Mouse (Mus musculus) c-Kit-negative CD71-positive TER-119-positive erythroid progenitor cells, embryonic 14.5 days (primary cell): Measurements from ENCODE around the gene Fcgr1.
"Not testable (repeated sequence)": the region's sequence is repeated elsewhere in the genome, so short reads cannot be mapped to it uniquely, and the experiment has no call there.

Experiments
- DNase-seq: peaks from one replicate; pipeline ENCODE4 v3.0.0-alpha.2; 2013; ENCODE audit warnings: low read depth, low spot score

The Fcgr1 gene

DNA sequence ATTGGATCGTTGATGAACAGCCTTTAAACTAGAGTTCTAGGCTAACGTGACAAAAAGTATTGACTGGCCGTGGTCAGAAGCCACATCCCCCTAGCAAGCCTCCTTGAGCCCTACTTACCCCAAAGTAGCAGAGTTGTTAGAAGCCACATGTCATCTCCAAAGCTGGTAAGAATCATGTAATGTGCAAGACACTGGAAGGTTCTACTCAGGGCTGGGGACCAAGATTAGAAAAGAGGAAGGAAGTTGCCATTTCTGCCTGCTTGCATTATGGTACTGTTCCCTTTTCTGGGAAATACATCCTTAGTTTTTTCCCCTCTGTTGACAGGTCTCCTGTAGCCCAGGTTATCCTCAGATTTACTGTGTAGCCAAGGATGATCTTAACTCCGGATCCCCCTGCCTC, at the start of gene Fcgr1:
Gene Fcgr1 (minus strand): TSS at position 183 of the 400 bp plus-strand sequence.
- no peak for DNase-seq

DNA sequence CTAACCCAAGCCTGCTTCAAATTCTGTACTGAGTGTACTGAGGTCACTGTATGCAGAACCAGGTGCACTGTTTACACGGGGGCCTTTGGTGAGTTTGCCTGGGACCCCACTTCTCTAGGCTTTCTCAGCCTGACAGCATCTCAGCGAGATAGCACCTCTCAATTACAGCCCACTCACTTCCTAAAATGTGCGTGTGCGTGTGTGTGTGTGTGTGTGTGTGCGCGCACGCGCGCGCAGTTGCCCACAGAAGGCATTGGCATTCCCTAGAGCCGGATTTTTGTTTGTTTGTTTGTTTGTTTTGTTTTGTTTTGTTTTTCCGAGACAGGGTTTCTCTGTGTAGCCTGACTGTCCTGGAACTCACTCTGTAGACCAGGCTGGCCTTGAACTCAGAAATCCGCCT, 48.9 kb upstream of the Fcgr1 start:
- not testable (repeated sequence) for DNase-seq

DNA sequence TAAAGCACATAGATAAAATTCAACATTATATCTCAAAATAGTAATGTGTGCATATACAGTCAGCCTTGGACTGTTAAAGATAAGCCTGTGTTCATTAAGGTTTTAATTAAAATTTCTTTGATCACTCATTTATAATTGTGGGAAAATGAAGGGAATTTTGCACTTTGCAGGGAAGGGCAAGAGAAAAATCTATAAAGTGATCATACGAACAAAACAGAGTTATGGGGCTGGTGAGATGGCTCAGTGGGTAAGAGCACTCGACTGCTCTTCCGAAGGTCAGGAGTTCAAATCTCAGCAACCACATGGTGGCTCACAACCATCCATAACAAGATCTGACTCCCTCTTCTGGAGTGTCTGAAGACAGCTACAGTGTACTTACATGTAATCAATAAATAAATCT, 48.3 kb upstream of the Fcgr1 start:
- DNase-seq: not testable (repeated sequence)

DNA sequence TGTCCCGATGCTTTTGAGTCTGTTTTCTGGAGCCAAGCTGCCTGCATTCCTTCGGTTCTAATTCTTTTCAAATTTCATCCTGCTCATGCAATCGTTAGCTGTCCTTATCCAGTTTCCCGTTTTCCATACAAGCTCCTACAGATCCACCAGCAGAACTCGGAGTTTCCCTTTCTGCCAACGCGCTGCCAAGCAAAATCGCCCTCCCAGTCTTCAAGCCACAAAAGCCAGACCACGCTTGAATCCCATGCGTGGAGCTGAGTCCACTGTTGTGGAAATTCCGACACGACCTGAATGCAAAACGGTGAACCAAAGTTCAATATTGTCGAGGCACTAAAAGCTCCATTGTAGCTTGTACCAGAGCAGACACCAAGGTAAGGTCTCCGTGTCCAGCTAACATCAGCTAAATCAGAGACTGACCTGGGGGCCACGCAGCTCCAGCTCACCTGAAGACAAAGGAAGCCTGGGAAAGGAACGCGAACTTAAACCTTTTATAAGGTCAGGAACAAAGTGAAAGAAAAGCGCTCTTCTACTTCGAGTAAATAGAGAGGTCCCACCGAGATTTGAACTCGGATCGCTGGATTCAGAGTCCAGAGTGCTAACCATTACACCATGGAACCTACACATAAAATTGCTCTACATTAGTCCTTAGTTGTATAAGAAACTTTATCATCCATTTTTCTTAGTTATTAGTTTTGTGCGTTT, 47.0 kb upstream of the Fcgr1 start:
- DNase-seq: no peak

DNA sequence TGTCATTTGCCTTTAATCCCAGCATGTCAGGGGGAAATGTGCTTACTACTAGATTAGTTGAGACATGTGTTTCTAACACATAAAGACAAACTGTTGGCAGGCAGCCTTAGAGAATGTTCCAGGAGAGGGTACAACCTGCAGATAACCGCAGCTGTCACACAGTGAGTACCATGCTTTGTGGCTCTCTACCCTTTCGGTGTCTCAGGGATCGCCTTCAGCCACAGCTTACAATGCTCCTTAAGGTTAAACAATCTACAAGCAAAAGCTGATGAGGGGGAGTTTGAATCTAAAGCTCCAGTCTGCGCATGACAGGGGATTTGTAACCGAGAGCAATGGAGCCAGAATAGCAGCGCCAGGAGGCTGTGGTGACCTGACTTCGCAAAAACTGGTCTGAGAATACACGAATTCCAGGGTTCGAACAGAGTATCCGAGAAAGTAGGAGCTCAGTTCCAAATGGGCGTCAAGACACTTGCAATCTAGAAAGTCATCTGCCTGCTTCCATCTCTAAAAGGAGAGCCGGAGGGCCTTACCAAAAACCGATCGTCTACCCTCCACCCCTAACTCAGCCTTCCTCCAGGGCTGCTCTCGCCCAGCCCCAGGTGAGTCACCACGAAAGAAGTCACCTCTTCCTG, 45.2 kb upstream of the Fcgr1 start:
- no peak for DNase-seq

- DNase-seq: no peak
These were observed 44.3 kb upstream of the Fcgr1 start for GRCm38 (mm10) chr3:96338043-96338442.

- DNase-seq: no peak
These were observed 43.5 kb upstream of the Fcgr1 start for GRCm38 (mm10) chr3:96337269-96337668.

- DNase-seq: no peak
These were observed 42.9 kb upstream of the Fcgr1 start for GRCm38 (mm10) chr3:96336636-96337035.

GRCm38 (mm10) chr3:96335591-96335990, 41.8 kb upstream of the Fcgr1 start:
- DNase-seq: no peak

DNA sequence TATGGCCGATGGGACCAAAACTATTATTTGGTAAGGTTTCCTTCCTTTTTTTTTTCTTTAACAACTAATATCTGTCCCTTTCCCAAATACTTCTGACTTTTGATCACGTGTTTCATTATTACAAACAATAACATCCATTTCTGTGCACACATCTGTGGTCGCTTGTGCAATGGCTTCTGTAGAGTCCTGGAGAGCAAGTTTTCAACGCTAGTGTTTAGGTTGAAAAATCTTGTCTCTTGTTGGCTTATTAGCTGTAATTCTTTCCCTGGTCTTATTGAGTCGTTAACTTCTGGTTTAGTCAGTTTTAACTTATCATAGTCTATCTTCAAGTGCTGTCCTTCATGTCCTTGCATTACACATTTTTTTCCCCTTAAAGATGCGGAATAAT, 41.4 kb upstream of the Fcgr1 start:
- no peak for DNase-seq

DNA sequence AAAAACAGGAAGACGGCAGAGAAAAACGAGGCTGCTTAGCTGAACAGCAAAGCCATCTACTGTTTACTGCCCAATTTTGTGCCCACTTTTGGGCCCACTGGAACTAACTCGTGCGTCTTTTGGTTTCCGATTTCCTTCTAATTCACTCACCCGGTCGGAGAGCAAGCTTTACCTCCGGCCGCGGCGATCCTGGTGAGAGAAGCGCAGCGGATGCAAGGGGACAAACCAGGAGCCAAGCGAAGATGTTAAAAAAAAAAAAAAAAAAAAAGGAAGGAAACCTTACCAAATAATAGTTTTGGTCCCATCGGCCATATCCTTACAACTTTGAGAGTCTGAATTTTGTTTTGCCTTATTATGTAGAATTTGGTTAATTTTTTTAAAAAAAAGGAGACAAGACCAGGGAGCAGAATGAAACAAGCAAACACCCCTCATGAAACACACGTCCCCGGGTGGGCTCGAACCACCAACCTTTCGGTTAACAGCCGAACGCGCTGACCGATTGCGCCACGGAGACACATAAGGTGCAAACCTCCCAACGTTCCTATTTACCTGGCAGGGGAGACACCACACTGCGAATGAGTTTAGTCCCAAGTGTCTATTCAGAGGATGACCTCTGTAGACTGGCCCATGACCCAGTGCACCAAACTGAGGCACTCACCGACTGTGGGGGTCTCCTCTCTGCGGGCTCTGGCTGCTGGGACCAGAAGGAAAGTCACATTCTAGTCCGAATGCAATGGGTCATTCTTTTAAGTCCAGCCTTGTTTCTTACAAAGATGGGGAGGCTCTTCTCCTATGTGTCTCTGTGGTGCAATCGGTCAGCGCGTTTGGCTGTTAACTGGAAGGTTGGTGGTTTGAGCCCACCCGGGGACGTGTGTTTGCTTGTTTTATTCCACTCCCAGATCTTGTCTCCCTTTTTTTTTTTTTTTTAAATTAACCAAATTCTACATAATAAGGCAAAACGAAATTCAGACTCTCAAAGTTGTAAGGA, 40.7 kb upstream of the Fcgr1 start:
- no peak for DNase-seq

- no peak for DNase-seq
These were observed 39.8 kb upstream of the Fcgr1 start for GRCm38 (mm10) chr3:96333396-96334174.

- no peak for DNase-seq
These were observed 39.0 kb upstream of the Fcgr1 start for GRCm38 (mm10) chr3:96332631-96333395.

DNA sequence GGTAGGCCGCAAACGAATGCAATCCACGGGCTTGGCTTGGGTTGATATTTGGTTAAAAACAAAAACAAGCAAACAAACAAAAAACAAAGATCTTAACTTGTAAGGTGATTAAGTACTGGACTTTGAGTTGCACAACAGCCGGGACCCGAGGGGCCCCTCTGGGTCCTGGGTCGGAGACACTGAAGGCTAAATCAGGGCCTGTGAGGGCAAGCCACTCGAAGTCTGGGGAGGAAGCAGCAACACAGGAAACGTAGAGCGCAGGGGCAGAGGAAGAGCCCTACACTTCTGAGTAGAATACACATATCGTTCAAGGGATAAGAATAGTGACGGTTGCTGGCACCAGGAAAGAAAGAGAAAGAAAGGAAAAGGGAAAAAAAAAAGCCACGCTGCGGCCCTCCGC, 38.2 kb upstream of the Fcgr1 start:
- no peak for DNase-seq

GRCm38 (mm10) chr3:96331438-96331837, 37.7 kb upstream of the Fcgr1 start:
- no peak for DNase-seq

GRCm38 (mm10) chr3:96330603-96331002, 36.8 kb upstream of the Fcgr1 start:
- no peak for DNase-seq

- no peak for DNase-seq
These were observed 36.4 kb upstream of the Fcgr1 start for GRCm38 (mm10) chr3:96330181-96330580.

- no peak for DNase-seq
These were observed 35.1 kb upstream of the Fcgr1 start for GRCm38 (mm10) chr3:96328730-96329387.

DNA sequence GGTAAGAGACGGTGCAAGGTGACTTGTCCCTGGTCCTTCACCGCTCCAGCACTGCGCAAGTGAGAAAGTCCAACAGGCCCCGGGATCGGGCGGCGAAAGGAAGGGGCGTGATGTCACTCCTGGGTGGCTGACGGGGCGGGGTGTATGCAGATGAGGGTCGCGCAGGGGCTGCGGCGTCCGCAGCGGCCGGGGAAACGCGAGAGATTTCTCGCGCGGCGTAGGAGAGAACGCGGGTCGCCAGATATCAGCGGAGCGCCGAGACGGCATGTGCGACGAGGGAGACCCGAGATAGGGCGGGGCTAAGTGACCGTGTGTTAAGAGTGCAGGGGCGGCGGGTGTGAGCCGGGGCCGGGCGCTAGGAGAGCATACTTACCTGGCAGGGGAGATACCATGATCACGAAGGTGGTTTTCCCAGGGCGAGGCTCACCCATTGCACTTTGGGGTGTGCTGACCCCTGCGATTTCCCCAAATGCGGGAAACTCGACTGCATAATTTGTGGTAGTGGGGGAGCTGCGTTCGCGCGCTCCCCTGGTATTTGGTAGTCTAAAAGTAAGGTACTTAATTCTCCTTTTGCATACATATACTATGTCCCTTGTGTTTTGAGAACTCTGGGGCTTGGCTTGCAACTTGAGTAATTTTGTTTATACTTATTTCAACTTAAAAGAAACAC, 34.4 kb upstream of the Fcgr1 start:
- not testable (repeated sequence) for DNase-seq

DNA sequence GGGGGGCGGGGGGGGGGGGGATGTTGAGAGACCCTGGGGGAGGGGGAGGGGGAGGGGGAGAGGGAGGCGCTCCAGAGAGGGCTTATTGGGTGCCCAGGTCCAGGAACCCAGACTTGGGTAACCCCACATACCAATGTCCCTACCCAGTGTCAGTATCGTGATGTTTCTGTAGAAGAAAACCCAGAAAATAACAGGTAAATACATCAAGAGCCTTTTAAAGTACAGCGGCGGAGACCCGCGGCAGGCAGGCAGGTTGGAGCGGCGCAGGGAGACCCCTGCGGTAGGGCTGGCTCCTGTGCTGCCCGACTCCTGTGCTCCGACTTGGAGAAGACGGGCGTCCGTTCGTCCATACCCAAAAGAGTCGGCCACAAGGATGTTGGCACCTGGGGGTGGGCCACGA, 33.9 kb upstream of the Fcgr1 start:
- DNase-seq: no peak
